Mouse (Mus musculus) limb, embryonic 12.5 days (tissue): ENCODE measurements around the gene Fhdc1. TPM values are rescaled to one million over a fixed set of nuclear protein-coding genes. Genes with fewer than 3 reads are reported as not detected.

Experiments
- ATAC-seq: fragments of 200-750 bp; cut with Nextera tagmentation; 2 replicates; pipeline ENCODE4 v1.8.0; 2017; ENCODE audit warnings: low read depth, moderate TSS enrichment; ENCODE audit not compliant: insufficient number of reproducible peaks, insufficient read depth, low FRiP score, low TSS enrichment
- H3K27ac ChIP-seq: fragments of 300-500 bp; sonication (generic); 2 replicates; pipeline ENCODE4 v1.5.1; 2016; ENCODE audit warnings: mild to moderate bottlenecking, moderate library complexity
- H3K27me3 ChIP-seq: fragments of 300-500 bp; sonication (generic); 2 replicates; pipeline ENCODE4 v1.6.1; 2016; ENCODE audit warnings: mild to moderate bottlenecking, moderate library complexity
- H3K36me3 ChIP-seq: fragments of 300-500 bp; sonication (generic); 2 replicates; pipeline ENCODE4 v1.6.1; 2016; ENCODE audit warnings: mild to moderate bottlenecking, moderate library complexity
- H3K4me1 ChIP-seq: fragments of 300-500 bp; sonication (generic); replicated peaks from 2 replicates; pipeline ENCODE4 v1.6.1; 2016
- H3K4me2 ChIP-seq: fragments of 300-500 bp; sonication (generic); 2 replicates; pipeline ENCODE4 v1.6.1; 2016; ENCODE audit warnings: mild to moderate bottlenecking, moderate library complexity
- H3K4me3 ChIP-seq: fragments of 300-500 bp; sonication (generic); replicated peaks from 2 replicates; pipeline ENCODE4 v1.5.1; 2016; ENCODE audit warnings: mild to moderate bottlenecking
- H3K9ac ChIP-seq: fragments of 300-500 bp; sonication (generic); replicated peaks from 2 replicates; pipeline ENCODE4 v1.6.1; 2016; ENCODE audit warnings: mild to moderate bottlenecking, moderate library complexity
- H3K9me3 ChIP-seq: fragments of 300-500 bp; sonication (generic); 2 replicates; pipeline ENCODE4 v1.6.1; 2016; ENCODE audit warnings: mild to moderate bottlenecking, moderate library complexity
- WGBS: fragments of 180-500 bp; shearing (Covaris S2); methylation state at CpG from one replicate; pipeline ENCODE4 v1.1.7; 2016; 5-methylcytosine and 5-hydroxymethylcytosine counted together
- polyA plus RNA-seq: library from polyadenylated mRNA; unstranded; fragments of >200 nt; fragmentation: Nextera tagmentation; extraction: Ambion mirVana; gene quantifications from 2 replicates; pipeline ENCODE4 v1.2.1, GENCODE M21; 2016

Fhdc1 gene
- polyA plus RNA-seq, 1 experiment from 2014 or later, result 5.5 TPM

GRCm38 (mm10) chr3:84450651-84451050 is 29.6 kb downstream of the Fhdc1 start:
- ATAC-seq, result no peak
- WGBS, result 76% methylated on average over 3 of the region's 3 CpGs
- H3K36me3 ChIP-seq, result no peaks in the 10 kb centered on the region
- H3K4me2 ChIP-seq, result no peak overlapping the region
- H3K4me1 ChIP-seq, result peaks cover 12% of the 10 kb centered on the region
- H3K9ac ChIP-seq, result no peak overlapping the region
- no peaks in the 10 kb centered on the region for H3K27me3 ChIP-seq
- no peak overlapping the region for H3K27ac ChIP-seq
- H3K9me3 ChIP-seq, result no peaks in the 10 kb centered on the region
- H3K4me3 ChIP-seq, result no peak overlapping the region

GRCm38 (mm10) chr3:84449015-84449414 is 31.2 kb downstream of the Fhdc1 start:
- H3K27me3 ChIP-seq, result no peaks in the 10 kb centered on the region; the same call in 1 of the 2 replicates
- peaks cover 7% of the 10 kb centered on the region; the same call in 1 of the 2 replicates for H3K36me3 ChIP-seq
- no peak for ATAC-seq
- WGBS, result 78% methylated on average over 9 of the region's 9 CpGs
- no peak overlapping the region for H3K27ac ChIP-seq
- no peak overlapping the region for H3K4me2 ChIP-seq
- H3K4me1 ChIP-seq, result peaks cover 12% of the 10 kb centered on the region
- no peak overlapping the region for H3K4me3 ChIP-seq
- H3K9me3 ChIP-seq, result no peaks in the 10 kb centered on the region
- no peak overlapping the region for H3K9ac ChIP-seq

- Histone ChIP-seq H3K4me2 (no peak overlapping the region), H3K9ac (no peak overlapping the region), H3K27me3 (no peaks in the 10 kb centered on the region; the same call in 1 of the 2 replicates), H3K4me3 (no peak overlapping the region), H3K27ac (no peak overlapping the region), H3K9me3 (no peaks in the 10 kb centered on the region), H3K4me1 (peaks cover 14% of the 10 kb centered on the region), H3K36me3 (peaks cover 7% of the 10 kb centered on the region; the same call in 1 of the 2 replicates)
- ATAC-seq, result no peak
- WGBS, result 74% methylated on average over 5 of the region's 5 CpGs
Measured at GRCm38 (mm10) chr3:84447803-84448202, 32.4 kb downstream of the Fhdc1 start.

DNA sequence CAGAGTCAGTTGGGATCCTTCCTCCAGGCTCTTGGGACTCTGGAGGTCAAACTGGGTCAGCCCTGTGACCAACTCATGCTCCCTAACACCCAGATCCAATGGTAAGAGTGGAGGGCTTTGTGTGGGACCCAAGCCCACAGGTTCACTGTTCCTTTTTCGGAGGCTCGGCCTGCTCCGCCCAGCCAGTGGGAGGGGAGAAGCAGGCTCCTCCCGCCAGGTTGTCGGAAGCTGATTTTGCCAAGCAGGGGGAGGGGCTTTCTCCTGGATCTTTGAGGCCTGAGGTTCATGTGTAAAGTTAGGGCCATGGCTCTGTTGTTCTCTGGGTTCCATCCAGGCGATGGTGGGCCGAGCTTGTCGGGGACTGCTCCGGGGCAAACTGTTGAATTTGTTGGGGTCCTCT is 34.4 kb downstream of the Fhdc1 start:
- Histone ChIP-seq H3K36me3 (peaks cover 7% of the 10 kb centered on the region; the same call in 1 of the 2 replicates), H3K4me2 (peak overlapping the region; percentile 30), H3K9me3 (no peaks in the 10 kb centered on the region), H3K4me1 (peaks cover 20% of the 10 kb centered on the region), H3K9ac (0 out of 2 replicates have a peak overlapping the region, but pooled peaks have one; percentile 31), H3K27me3 (no peaks in the 10 kb centered on the region; the same call in 1 of the 2 replicates), H3K27ac (no peak overlapping the region), H3K4me3 (no peak overlapping the region)
- 21% methylated on average over 9 of the region's 9 CpGs for WGBS
- no peak for ATAC-seq

- no peak overlapping the region for H3K4me2 ChIP-seq
- H3K36me3 ChIP-seq, result peaks cover 7% of the 10 kb centered on the region; the same call in 1 of the 2 replicates
- H3K4me1 ChIP-seq, result peaks cover 20% of the 10 kb centered on the region
- no peak overlapping the region for H3K27ac ChIP-seq
- H3K27me3 ChIP-seq, result no peaks in the 10 kb centered on the region; the same call in 1 of the 2 replicates
- no peaks in the 10 kb centered on the region for H3K9me3 ChIP-seq
- ATAC-seq, result no peak
- H3K9ac ChIP-seq, result no peak overlapping the region
- no peak overlapping the region for H3K4me3 ChIP-seq
- 71% methylated on average over 4 of the region's 4 CpGs for WGBS
Measured at GRCm38 (mm10) chr3:84442890-84443289, 37.3 kb downstream of the Fhdc1 start.

DNA sequence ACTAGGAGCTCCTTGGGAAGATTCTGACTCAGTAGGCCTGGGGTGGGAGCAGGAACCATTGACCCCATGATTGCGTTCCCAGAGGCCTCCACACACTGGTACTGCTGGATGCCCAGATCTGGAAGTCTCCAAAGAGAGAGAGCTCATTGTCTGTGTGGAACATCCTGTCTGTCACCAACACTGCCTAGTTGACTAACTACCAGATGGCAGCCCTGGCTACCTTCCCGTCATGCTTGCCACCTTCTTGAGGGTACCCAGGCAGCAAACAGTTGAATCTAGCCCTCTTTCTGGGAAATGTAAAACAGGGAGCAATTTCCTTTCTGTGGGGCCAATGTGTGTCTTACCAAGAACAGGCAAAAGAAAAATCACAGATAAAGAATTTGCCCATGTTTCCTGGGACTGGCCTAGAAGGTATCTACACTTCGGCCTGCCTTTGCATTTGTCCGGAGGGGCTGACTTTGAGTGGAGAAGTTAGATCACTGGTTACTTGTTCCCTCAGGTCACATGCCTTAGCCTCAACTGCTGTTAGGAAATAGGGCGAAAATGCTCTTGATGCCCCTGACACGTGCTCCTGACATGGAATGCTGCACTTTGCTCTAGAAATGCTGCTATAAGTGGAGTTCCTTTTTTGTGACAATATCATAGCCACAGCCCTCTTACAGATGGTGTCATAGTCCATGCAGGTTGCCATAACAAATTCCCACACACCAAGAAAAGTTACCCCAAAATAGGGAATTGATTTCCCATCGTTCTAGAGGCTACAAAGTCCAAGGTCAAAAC is 40.6 kb downstream of the Fhdc1 start:
- Histone ChIP-seq H3K9ac (no peak overlapping the region), H3K27me3 (no peaks in the 10 kb centered on the region; the same call in 1 of the 2 replicates), H3K4me1 (peaks cover 24% of the 10 kb centered on the region), H3K4me2 (no peak overlapping the region), H3K9me3 (no peaks in the 10 kb centered on the region), H3K27ac (no peak overlapping the region), H3K36me3 (no peaks in the 10 kb centered on the region), H3K4me3 (no peak overlapping the region)
- no peak for ATAC-seq
- 93% methylated on average over 7 of the region's 7 CpGs for WGBS

DNA sequence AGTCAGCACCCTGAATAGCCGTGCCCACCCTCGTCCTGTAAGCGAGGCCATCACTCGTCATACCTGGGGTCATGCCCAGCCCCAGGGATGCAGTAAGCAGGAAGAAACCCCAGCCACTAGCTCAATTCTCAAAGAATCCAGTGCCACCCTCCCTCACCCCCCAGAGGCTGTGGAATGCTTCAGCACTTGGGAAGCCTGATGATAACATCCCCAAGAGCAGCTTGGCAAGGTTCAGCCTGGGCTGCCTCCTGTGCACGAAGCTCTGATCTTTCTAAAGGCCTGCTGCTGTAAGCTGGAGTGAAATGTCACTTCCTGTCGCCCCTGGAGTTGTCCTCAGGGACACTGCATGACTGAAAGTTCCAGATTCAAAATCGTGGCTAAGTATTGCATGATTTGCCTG is 41.4 kb downstream of the Fhdc1 start:
- Histone ChIP-seq H3K27ac (no peak overlapping the region), H3K9ac (no peak overlapping the region), H3K4me3 (no peak overlapping the region), H3K27me3 (no peaks in the 10 kb centered on the region; the same call in 1 of the 2 replicates), H3K36me3 (no peaks in the 10 kb centered on the region), H3K9me3 (no peaks in the 10 kb centered on the region), H3K4me1 (peaks cover 28% of the 10 kb centered on the region), H3K4me2 (no peak overlapping the region)
- 88% methylated on average over 7 of the region's 7 CpGs for WGBS
- no peak for ATAC-seq

DNA sequence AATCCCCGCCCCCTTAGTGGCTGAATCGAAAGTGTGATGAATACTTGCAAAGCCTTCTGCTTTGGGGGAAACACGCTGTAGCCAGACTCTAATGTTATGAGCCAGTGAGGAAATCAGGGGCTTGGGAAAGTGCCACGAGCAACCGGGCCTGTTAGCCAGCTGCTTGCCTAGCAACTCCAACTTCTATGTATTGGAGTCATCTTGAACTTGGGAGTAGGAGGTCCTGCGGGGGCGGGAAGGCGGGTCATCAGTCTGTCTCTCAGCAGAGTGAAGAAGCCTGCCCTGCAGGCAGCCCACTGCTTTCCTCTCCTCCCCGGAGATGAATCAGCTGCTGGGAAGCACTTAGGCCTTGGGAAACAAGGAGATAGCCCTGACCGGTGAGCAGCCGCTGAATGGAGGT is 42.1 kb downstream of the Fhdc1 start:
- Histone ChIP-seq H3K4me2 (no peak overlapping the region), H3K4me3 (no peak overlapping the region), H3K9ac (no peak overlapping the region), H3K9me3 (no peaks in the 10 kb centered on the region), H3K4me1 (peaks cover 33% of the 10 kb centered on the region), H3K27ac (no peak overlapping the region), H3K36me3 (no peaks in the 10 kb centered on the region), H3K27me3 (no peaks in the 10 kb centered on the region; the same call in 1 of the 2 replicates)
- WGBS, result 63% methylated on average over 11 of the region's 11 CpGs
- no peak for ATAC-seq

- H3K4me3 ChIP-seq, result no peak overlapping the region
- 94% methylated on average over 7 of the region's 7 CpGs for WGBS
- ATAC-seq, result no peak
Measured at GRCm38 (mm10) chr3:84436947-84437346, 43.3 kb downstream of the Fhdc1 start.

DNA sequence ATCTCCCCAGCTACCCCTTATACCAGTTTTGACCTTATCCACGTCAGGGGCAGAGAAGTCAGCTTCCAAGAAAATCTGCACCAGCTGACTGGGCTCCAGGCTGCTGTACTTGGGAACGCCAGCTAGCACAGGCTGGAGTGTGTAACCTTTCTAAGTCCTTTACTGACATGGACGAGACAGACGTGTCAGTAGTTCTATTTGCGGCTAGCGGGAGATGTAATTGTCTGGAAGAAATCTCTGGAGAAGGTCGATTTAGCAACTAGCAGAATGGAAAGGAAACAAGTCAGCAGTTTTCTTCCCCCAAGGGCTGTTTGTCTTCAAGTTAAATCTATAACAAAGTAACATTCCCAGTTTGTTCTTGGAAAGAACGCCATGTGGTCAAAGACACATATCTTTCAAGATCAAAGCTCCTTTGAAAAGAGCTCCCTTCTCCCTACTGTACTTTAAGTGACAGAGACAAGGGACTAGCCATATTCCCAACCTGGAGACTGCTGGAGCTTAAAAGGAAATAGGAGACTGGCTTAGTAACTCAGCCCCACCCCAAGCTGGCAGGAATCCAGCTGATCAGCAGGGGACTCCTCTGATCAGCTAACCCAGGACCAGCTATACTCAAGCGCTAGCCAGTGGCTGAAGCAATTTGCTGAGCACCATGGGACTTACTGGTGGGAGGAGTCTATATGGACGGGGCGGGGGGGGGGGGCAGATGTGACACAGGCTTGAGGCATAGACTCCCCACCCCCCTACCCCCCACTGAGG is 44.8 kb downstream of the Fhdc1 start:
- H3K4me1 ChIP-seq, result peaks cover 42% of the 10 kb centered on the region
- H3K27ac ChIP-seq, result peak overlapping the region; percentile 72

More at GRCm38 (mm10) chr3:84436947-84437346, 43.3 kb downstream of the Fhdc1 start:
- Histone ChIP-seq H3K9me3 (no peaks in the 10 kb centered on the region), H3K9ac (no peak overlapping the region), H3K4me2 (no peak overlapping the region), H3K27ac (no peak overlapping the region), H3K4me1 (peaks cover 32% of the 10 kb centered on the region), H3K36me3 (no peaks in the 10 kb centered on the region), H3K27me3 (no peaks in the 10 kb centered on the region; the same call in 1 of the 2 replicates)

GRCm38 (mm10) chr3:84432797-84433445 is 47.3 kb downstream of the Fhdc1 start:
- no peaks in the 10 kb centered on the region for H3K36me3 ChIP-seq
- no peak overlapping the region for H3K4me3 ChIP-seq
- WGBS, result 60% methylated on average over 10 of the region's 10 CpGs
- no peak overlapping the region for H3K4me2 ChIP-seq
- no peak overlapping the region for H3K9ac ChIP-seq
- no peaks in the 10 kb centered on the region for H3K27me3 ChIP-seq
- H3K27ac ChIP-seq, result peak overlapping the region; percentile 59
- no peaks in the 10 kb centered on the region for H3K9me3 ChIP-seq
- peak; percentile 58 for ATAC-seq
- H3K4me1 ChIP-seq, result peaks cover 48% of the 10 kb centered on the region

More for the DNA sequence above, 44.8 kb downstream of the Fhdc1 start:
- H3K9me3 ChIP-seq, result no peaks in the 10 kb centered on the region
- 30% methylated on average over 11 of the region's 11 CpGs for WGBS
- no peak overlapping the region for H3K9ac ChIP-seq
- peak; percentile 46; the same call in 1 of the 2 replicates for ATAC-seq
- no peaks in the 10 kb centered on the region; the same call in 1 of the 2 replicates for H3K27me3 ChIP-seq
- no peaks in the 10 kb centered on the region for H3K36me3 ChIP-seq
- no peak overlapping the region for H3K4me3 ChIP-seq
- no peak overlapping the region for H3K4me2 ChIP-seq
